Mouse (Mus musculus): ENCODE results near the gene Ppp3r2.

DNA sequence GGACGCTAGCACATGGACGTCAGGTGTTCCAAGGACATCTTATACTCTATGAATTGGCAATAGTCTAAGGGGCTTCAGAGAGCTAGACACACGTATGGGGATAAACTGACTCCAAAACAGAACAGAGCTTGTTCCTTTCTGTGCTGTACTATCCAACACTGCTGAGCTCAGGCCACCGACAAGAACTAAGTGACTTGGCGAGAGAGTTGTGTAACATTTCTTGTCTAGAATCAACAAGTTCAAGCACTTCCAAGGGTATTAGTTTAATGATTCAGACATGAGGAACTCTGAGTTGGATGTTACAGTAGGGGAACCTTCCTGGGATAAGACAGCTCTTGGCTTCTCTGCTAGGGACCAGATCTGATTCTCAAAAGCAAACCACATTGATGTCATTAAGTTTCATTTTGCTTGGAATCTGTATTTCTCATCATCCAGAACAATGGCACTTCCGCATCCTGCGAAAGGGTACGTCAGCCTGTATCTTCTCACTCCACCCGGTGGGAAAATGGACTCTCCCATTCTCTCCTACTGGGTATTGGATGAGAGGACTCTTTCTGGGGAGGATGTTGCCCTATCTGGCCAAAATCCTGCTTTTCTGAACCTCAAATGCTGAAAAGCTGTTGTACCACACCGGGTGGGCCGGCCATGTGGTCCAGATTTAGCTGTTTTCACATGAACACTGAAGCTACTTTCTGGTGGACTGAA lies 1.5 kb downstream of the Ppp3r2 start:
- no peak for TF ChIP-seq CTCF (IDR thresholded peaks at IDR 0.05; ENCODE audit: control insufficient read depth, insufficient read depth, insufficient read length)
- no peak for TF ChIP-seq MYOG (IDR thresholded peaks at IDR 0.05; ENCODE audit: control insufficient read depth, extremely low read depth, insufficient read length)
- no peak for TF ChIP-seq FOSL1 (IDR thresholded peaks at IDR 0.05; ENCODE audit: insufficient read depth, low read length, poor library complexity, severe bottlenecking)
- no peak for TF ChIP-seq MYOD1 (IDR thresholded peaks at IDR 0.05; ENCODE audit: control insufficient read depth, insufficient read length, low read depth)

Data from C2C12 (cell line).